ENCODE assay signal across 8 mouse cellular contexts in the genomic region with DNA sequence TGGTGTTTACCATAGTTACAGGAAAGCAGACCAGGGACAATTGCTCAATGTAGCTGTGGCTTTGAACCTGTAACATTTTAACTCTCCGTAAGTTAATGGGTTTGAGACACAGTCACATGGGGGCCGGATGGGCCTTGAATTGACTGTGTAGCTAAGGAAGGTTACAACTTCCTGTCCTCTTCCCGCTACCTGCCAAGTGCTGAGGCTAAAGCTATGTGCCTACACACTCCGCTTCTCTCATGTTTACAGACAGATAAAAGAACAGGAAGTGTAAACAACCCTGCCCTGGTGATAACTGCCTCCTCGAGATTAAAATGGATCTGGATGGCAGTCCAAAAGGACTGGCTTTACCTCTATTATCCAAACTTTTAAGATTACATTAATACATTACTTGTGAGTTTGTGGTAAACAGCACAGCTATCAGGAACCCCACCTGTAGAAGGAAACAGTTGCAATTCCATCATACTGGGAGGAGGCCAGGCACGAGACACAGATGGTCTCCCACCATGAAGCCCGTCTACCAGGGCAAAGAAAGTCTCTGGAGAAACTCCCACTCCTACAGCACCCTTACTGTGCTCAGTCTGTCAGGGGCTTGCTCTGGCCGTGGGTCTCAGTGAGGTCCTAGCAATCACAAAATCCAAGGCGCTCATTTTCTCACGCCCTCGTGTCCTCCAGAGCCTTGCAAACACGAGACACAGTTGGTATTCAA. TPM values are rescaled to one million over a fixed set of nuclear protein-coding genes. Genes with fewer than 3 reads are reported as not detected.
DNase-seq lines count a peak whose midpoint lies in the region; ATAC-seq and TF ChIP-seq lines count a peak whose summit lies in the region.

No protein-coding gene starts in this region.

- H3K9ac ChIP-seq in forebrain, embryonic 13.5 days: no peak overlapping the region

- no peak for TF ChIP-seq CTCF in G1E (IDR thresholded peaks at IDR 0.05; ENCODE audit: low read depth, low read length)

- peaks cover 27% of the 10 kb centered on the region for H3K4me1 ChIP-seq in G1E (ENCODE audit: insufficient read depth, low read depth, low read length)
- H3K4me1 ChIP-seq in forebrain, embryonic 13.5 days: no peaks in the 10 kb centered on the region

- no peaks in the 10 kb centered on the region for H3K9me3 ChIP-seq in G1E (replicated peaks)
- H3K9me3 ChIP-seq in forebrain, embryonic 13.5 days (replicated peaks): no peaks in the 10 kb centered on the region

- 0 out of 2 replicates have a peak overlapping the region, but pooled peaks have one; percentile 5 for H3K4me2 ChIP-seq in forebrain, embryonic 13.5 days

- 52% methylated on average over 12 of the region's 12 CpGs for WGBS in forebrain, embryonic 13.5 days

- H3K27me3 ChIP-seq in G1E (ENCODE audit: insufficient read depth, low read length): no peaks in the 10 kb centered on the region
- no peaks in the 10 kb centered on the region for H3K27me3 ChIP-seq in forebrain, embryonic 13.5 days

- peak overlapping the region; percentile 49; the same call in 1 of the 2 replicates for H3K4me3 ChIP-seq in G1E (ENCODE audit: low read depth, low read length)
- no peak overlapping the region for H3K4me3 ChIP-seq in forebrain, embryonic 13.5 days

- peak; percentile 67 for ATAC-seq in G1E (ENCODE audit: extremely low read depth, insufficient number of reproducible peaks, low FRiP score, poor library complexity, severe bottlenecking)
- ATAC-seq in forebrain, embryonic 13.5 days: no peak

- peak; percentile 13 for DNase-seq in gastrocnemius, adult 18-20 months (ENCODE audit: low spot score)
- no peak for DNase-seq in gastrocnemius, postnatal 4 days (ENCODE audit: low spot score in 2 of 2)
- DNase-seq in G1E (ENCODE audit: low spot score): no peak
- DNase-seq in liver: peak; percentile 19
- DNase-seq in layer of hippocampus, adult 18-20 months (ENCODE audit: low spot score in 2 of 2): no peak
- no peak for DNase-seq in layer of hippocampus, postnatal 14 days (ENCODE audit: low spot score in 2 of 2)
- no peak for DNase-seq in adrenal gland, adult 2 months

- H3K27ac ChIP-seq in forebrain, embryonic 13.5 days: no peak overlapping the region

- no peaks in the 10 kb centered on the region for H3K36me3 ChIP-seq in G1E (replicated peaks)
- no peaks in the 10 kb centered on the region for H3K36me3 ChIP-seq in forebrain, embryonic 13.5 days (ENCODE audit: poor library complexity, severe bottlenecking)

RNA-seq across cellular contexts. Expression of gene Sgk1, which starts 54.7 kb away (rescaled TPM):
- 100 to 1,000 TPM; 151 to 192 TPM for total RNA-seq in gastrocnemius, adult 18-20 months (2021)
- 10 to 100 TPM; 58.2 to 81.3 TPM for total RNA-seq in gastrocnemius, postnatal 4 days (2021)
- total RNA-seq in G1E (2014; fragmentation: Nextera tagmentation): 90.7 and 111 TPM in 2 replicates
- total RNA-seq in G1E (2017): 36.8 and 42.3 TPM in 2 replicates
- polyA plus RNA-seq in G1E (2012): 2.0 and 3.0 TPM in 2 replicates
- polyA plus RNA-seq in forebrain, embryonic 13.5 days (2015; fragmentation: Nextera tagmentation; extraction: Ambion mirVana): 16.3 and 18.3 TPM in 2 replicates
- 100 to 1,000 TPM in 1 of 2 experiments, 10 to 100 TPM in 1; 88.8 to 199 TPM for total RNA-seq in layer of hippocampus, adult 18-20 months (2021)
- total RNA-seq in layer of hippocampus, postnatal 14 days (2021): 100 to 1,000 TPM in 1 of 2 experiments, 10 to 100 TPM in 1; 91.0 to 104 TPM
- total RNA-seq in adrenal gland, adult 2 months (2021): 100 to 1,000 TPM; 103 to 154 TPM
- polyA plus RNA-seq in adrenal gland, adult 2 months (2012; rRNA removed): 17.3 and 25.4 TPM in 2 replicates

Comparison
In these comparisons a context has a peak if more than half of its experiments do, and no peak if none do; other contexts are left out.
1. DNase-seq: peak in gastrocnemius, adult 18-20 months (single experiment) and liver (single experiment); none in gastrocnemius, postnatal 4 days (0 of 2), G1E (single experiment), layer of hippocampus, adult 18-20 months (0 of 2), layer of hippocampus, postnatal 14 days (0 of 2) and adrenal gland, adult 2 months (single experiment).